Mouse (Mus musculus) embryonic facial prominence, embryonic 11.5 days (tissue): ENCODE measurements around the gene Gm2a. TPM values are rescaled to one million over a fixed set of nuclear protein-coding genes. Genes with fewer than 3 reads are reported as not detected.

Experiments
- ATAC-seq: fragments of 200-750 bp; cut with Nextera tagmentation; replicated peaks from 2 replicates; pipeline ENCODE4 v1.8.0; 2017; ENCODE audit warnings: low read depth; ENCODE audit not compliant: insufficient number of reproducible peaks, low FRiP score, low TSS enrichment
- DNase-seq: peaks from one replicate; pipeline ENCODE4 v3.0.0-alpha.2; 2015; ENCODE audit warnings: low spot score
- H3K27ac ChIP-seq: fragments of 300-500 bp; sonication (generic); replicated peaks from 2 replicates; pipeline ENCODE4 v1.5.1; 2014; ENCODE audit warnings: mild to moderate bottlenecking, low read depth, low read length, control low read depth
- H3K27me3 ChIP-seq: fragments of 300-500 bp; sonication (generic); 2 replicates; pipeline ENCODE4 v1.6.1; 2014; ENCODE audit warnings: mild to moderate bottlenecking, low read length, moderate library complexity, mixed read lengths; ENCODE audit not compliant: control insufficient read depth, insufficient read depth
- H3K36me3 ChIP-seq: fragments of 300-500 bp; sonication (generic); replicated peaks from 2 replicates; pipeline ENCODE4 v1.6.1; 2014; ENCODE audit warnings: low read depth, mild to moderate bottlenecking, low read length, moderate library complexity, mixed read lengths; ENCODE audit not compliant: control insufficient read depth, insufficient read depth
- H3K4me1 ChIP-seq: fragments of 300-500 bp; sonication (generic); 2 replicates; pipeline ENCODE4 v1.6.1; 2014; ENCODE audit warnings: low read length, mixed read lengths; ENCODE audit not compliant: control insufficient read depth, insufficient read depth
- H3K4me2 ChIP-seq: fragments of 300-500 bp; sonication (generic); 2 replicates; pipeline ENCODE4 v1.6.1; 2014; ENCODE audit warnings: low read depth, mild to moderate bottlenecking, control low read depth, low read length, moderate library complexity
- H3K4me3 ChIP-seq: fragments of 300-500 bp; sonication (generic); 2 replicates; pipeline ENCODE4 v1.5.1; 2014; ENCODE audit warnings: low read depth, low read length, control low read depth
- H3K9ac ChIP-seq: fragments of 300-500 bp; sonication (generic); replicated peaks from 2 replicates; pipeline ENCODE4 v1.6.1; 2014; ENCODE audit warnings: mild to moderate bottlenecking, control low read depth, low read length
- H3K9me3 ChIP-seq: fragments of 300-500 bp; sonication (generic); replicated peaks from 2 replicates; pipeline ENCODE4 v1.6.1; 2016; ENCODE audit warnings: mild to moderate bottlenecking, low read length, inconsistent platforms, mixed read lengths; ENCODE audit not compliant: control insufficient read depth
- WGBS: fragments of 180-500 bp; shearing (Covaris S2); extraction: QIAGEN DNeasy Blood & Tissue Kit; methylation state at CpG from one replicate; pipeline ENCODE4 v1.1.7; 2014; 5-methylcytosine and 5-hydroxymethylcytosine counted together
- polyA plus RNA-seq: library from polyadenylated mRNA; unstranded; fragments of >200 nt; fragmentation: Nextera tagmentation; extraction: Ambion mirVana; gene quantifications from 2 replicates; pipeline ENCODE4 v1.2.1, GENCODE M21; 2014

Gm2a gene
- polyA plus RNA-seq, 1 experiment from 2014 or later = 12.3 TPM

- WGBS = 89% methylated on average over 8 of the region's 8 CpGs
- Histone ChIP-seq H3K9me3 (no peaks in the 10 kb centered on the region), H3K27ac (no peak overlapping the region), H3K4me3 (no peak overlapping the region), H3K4me1 (no peaks in the 10 kb centered on the region), H3K36me3 (no peaks in the 10 kb centered on the region), H3K27me3 (no peaks in the 10 kb centered on the region), H3K9ac (no peak overlapping the region), H3K4me2 (no peak overlapping the region)
- DNase-seq (no peak), ATAC-seq (no peak)
These were observed 1.3 kb downstream of the Gm2a start for GRCm38 (mm10) chr11:55099019-55099771.

DNA sequence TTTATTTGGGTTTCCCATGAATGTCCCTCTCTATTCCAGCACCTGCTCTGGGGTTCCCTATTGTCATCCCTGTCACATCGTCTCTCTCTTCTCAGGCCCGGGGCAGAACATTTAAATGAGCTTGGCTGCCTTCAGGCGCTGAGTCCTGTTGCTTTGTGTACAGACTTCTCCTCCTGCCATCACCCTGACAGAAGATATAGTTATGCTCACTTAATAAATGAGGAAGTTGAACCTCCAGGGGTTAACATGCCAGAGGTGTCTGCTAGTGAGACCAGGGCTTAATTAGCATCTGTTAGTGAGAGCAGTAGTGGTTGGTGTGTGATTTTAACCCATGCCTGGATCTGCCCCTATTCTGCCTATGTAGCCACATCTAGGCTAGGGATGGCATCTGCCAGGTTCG, 2.0 kb downstream of the Gm2a start:
- H3K9me3 ChIP-seq = no peaks in the 10 kb centered on the region
- no peak overlapping the region for H3K9ac ChIP-seq
- H3K27me3 ChIP-seq = no peaks in the 10 kb centered on the region
- DNase-seq = no peak
- no peak overlapping the region for H3K4me3 ChIP-seq
- H3K4me2 ChIP-seq = no peak overlapping the region
- no peak overlapping the region for H3K27ac ChIP-seq
- ATAC-seq = no peak
- 59% methylated on average over 4 of the region's 4 CpGs for WGBS
- H3K36me3 ChIP-seq = no peaks in the 10 kb centered on the region
- H3K4me1 ChIP-seq = no peaks in the 10 kb centered on the region

DNA sequence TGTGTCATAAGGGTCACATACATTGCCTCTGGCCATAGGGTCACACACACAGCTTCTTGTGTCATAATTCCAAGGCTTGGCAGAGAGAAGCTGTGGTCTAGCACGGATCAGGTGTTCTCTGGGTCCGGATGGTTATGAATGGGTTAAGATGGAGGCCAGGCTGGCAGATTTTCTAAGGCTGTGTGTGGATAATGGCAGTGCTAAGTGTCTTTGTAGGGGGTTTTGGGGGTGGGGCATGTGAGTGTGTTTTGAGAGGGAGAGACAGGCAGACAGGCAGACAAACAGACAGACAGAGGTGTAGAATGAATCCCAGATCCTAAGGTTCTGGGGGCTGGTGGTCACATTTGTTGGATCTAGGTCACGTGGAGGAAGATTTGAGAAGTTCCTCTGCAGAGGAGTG, 4.1 kb downstream of the Gm2a start:
- H3K9me3 ChIP-seq = no peaks in the 10 kb centered on the region
- no peaks in the 10 kb centered on the region for H3K36me3 ChIP-seq
- no peak overlapping the region for H3K4me2 ChIP-seq
- 79% methylated on average over 3 of the region's 3 CpGs for WGBS
- no peaks in the 10 kb centered on the region for H3K4me1 ChIP-seq
- H3K27ac ChIP-seq = no peak overlapping the region
- no peak overlapping the region for H3K9ac ChIP-seq
- ATAC-seq (no peak), DNase-seq (no peak)
- no peak overlapping the region for H3K4me3 ChIP-seq
- no peaks in the 10 kb centered on the region for H3K27me3 ChIP-seq

- Histone ChIP-seq H3K9me3 (no peaks in the 10 kb centered on the region), H3K27ac (no peak overlapping the region), H3K4me2 (no peak overlapping the region), H3K9ac (no peak overlapping the region), H3K27me3 (no peaks in the 10 kb centered on the region), H3K4me3 (no peak overlapping the region), H3K4me1 (no peaks in the 10 kb centered on the region), H3K36me3 (no peaks in the 10 kb centered on the region)
- DNase-seq (no peak), ATAC-seq (no peak)
- 92% methylated on average over 3 of the region's 3 CpGs for WGBS
These were observed 5.3 kb downstream of the Gm2a start for GRCm38 (mm10) chr11:55103229-55103628.

GRCm38 (mm10) chr11:55105389-55105788, 7.5 kb downstream of the Gm2a start:
- Histone ChIP-seq H3K4me3 (no peak overlapping the region), H3K9me3 (no peaks in the 10 kb centered on the region), H3K4me2 (no peak overlapping the region), H3K36me3 (no peaks in the 10 kb centered on the region), H3K27ac (no peak overlapping the region), H3K9ac (no peak overlapping the region), H3K27me3 (no peaks in the 10 kb centered on the region), H3K4me1 (no peaks in the 10 kb centered on the region)
- ATAC-seq = no peak
- DNase-seq = no peak
- 80% methylated on average over 4 of the region's 4 CpGs for WGBS

GRCm38 (mm10) chr11:55106636-55107035, 8.7 kb downstream of the Gm2a start:
- Histone ChIP-seq H3K9ac (no peak overlapping the region), H3K27me3 (no peaks in the 10 kb centered on the region), H3K4me3 (no peak overlapping the region), H3K9me3 (no peaks in the 10 kb centered on the region), H3K27ac (no peak overlapping the region), H3K4me1 (no peaks in the 10 kb centered on the region), H3K4me2 (no peak overlapping the region), H3K36me3 (no peaks in the 10 kb centered on the region)
- WGBS = 92% methylated on average over 1 of the region's 1 CpGs
- no peak for DNase-seq
- ATAC-seq = no peak

GRCm38 (mm10) chr11:55109521-55110300, 11.8 kb downstream of the Gm2a start:
- H3K9ac ChIP-seq = no peak overlapping the region
- H3K36me3 ChIP-seq = no peaks in the 10 kb centered on the region
- ATAC-seq (no peak), DNase-seq (no peak)
- no peaks in the 10 kb centered on the region for H3K27me3 ChIP-seq
- no peaks in the 10 kb centered on the region for H3K9me3 ChIP-seq
- 89% methylated on average over 7 of the region's 7 CpGs for WGBS
- no peak overlapping the region for H3K4me3 ChIP-seq
- no peaks in the 10 kb centered on the region for H3K4me1 ChIP-seq
- H3K27ac ChIP-seq = no peak overlapping the region
- no peak overlapping the region for H3K4me2 ChIP-seq

- ATAC-seq = no peak
- 76% methylated on average over 7 of the region's 7 CpGs for WGBS
These were observed 12.8 kb downstream of the Gm2a start for GRCm38 (mm10) chr11:55110566-55111169.

More at GRCm38 (mm10) chr11:55110566-55111169, 12.8 kb downstream of the Gm2a start:
- no peak overlapping the region for H3K9ac ChIP-seq
- H3K9me3 ChIP-seq = no peaks in the 10 kb centered on the region
- no peak overlapping the region for H3K27ac ChIP-seq
- no peaks in the 10 kb centered on the region for H3K4me1 ChIP-seq
- H3K4me3 ChIP-seq = no peak overlapping the region
- no peak for DNase-seq
- H3K27me3 ChIP-seq = no peaks in the 10 kb centered on the region
- no peaks in the 10 kb centered on the region for H3K36me3 ChIP-seq
- no peak overlapping the region for H3K4me2 ChIP-seq
